9 mouse cellular contexts compared by ENCODE assay signal in genomic region chr12:80197343-80197742, GRCm38 (mm10).
A peak's percentile ranks its signal among the peaks of the same experiment; 100 is the strongest.
DNase-seq lines count a peak whose midpoint lies in the region; ATAC-seq lines count a peak whose summit lies in the region.
"Had no signal": no experiment of that assay in that cellular context is flagged by ENCODE, and none has a peak within 500 bp of the region (broad histone marks: within the 10 kb centered on the region; RNA-seq: fewer than 3 reads in every experiment).

No protein-coding gene starts in this region.

- 0 out of 2 replicates have a peak, but pooled peaks cover 3% of the 10 kb centered on the region for H3K36me3 ChIP-seq in hindbrain, embryonic 11.5 days (ENCODE audit: control insufficient read depth, insufficient read depth, low read length)
- H3K36me3 ChIP-seq in hindbrain, embryonic 13.5 days, result peaks cover 28% of the 10 kb centered on the region

- H3K9ac ChIP-seq in hindbrain, embryonic 11.5 days (ENCODE audit: low read depth, low read length), result no peak overlapping the region
- no peak overlapping the region for H3K9ac ChIP-seq in hindbrain, embryonic 13.5 days
- H3K9ac ChIP-seq: lung, embryonic 15.5 days had no signal

- H3K27me3 ChIP-seq in hindbrain, embryonic 11.5 days (ENCODE audit: control insufficient read depth, insufficient read depth, low read length), result no peaks in the 10 kb centered on the region
- no peaks in the 10 kb centered on the region for H3K27me3 ChIP-seq in hindbrain, embryonic 13.5 days
- H3K27me3 ChIP-seq: lung, embryonic 15.5 days had no signal

- no peaks in the 10 kb centered on the region for H3K4me1 ChIP-seq in hindbrain, embryonic 11.5 days (replicated peaks; ENCODE audit: control insufficient read depth, insufficient read depth, low read length)
- no peaks in the 10 kb centered on the region for H3K4me1 ChIP-seq in hindbrain, embryonic 13.5 days (replicated peaks)

- no peak overlapping the region for H3K4me2 ChIP-seq in hindbrain, embryonic 11.5 days (replicated peaks; ENCODE audit: low read depth, low read length)
- no peak overlapping the region for H3K4me2 ChIP-seq in hindbrain, embryonic 13.5 days
- H3K4me2 ChIP-seq: lung, embryonic 15.5 days had no signal

- no peak overlapping the region for H3K27ac ChIP-seq in hindbrain, embryonic 11.5 days (ENCODE audit: low read depth, low read length)
- no peak overlapping the region for H3K27ac ChIP-seq in hindbrain, embryonic 13.5 days
- H3K27ac ChIP-seq: lung, embryonic 15.5 days had no signal

- ATAC-seq in hindbrain, embryonic 11.5 days (ENCODE audit: low FRiP score), result no peak
- ATAC-seq in hindbrain, embryonic 13.5 days (ENCODE audit: low FRiP score), result no peak
- ATAC-seq in monocyte, adult 5-6 weeks (replicated peaks; ENCODE audit: insufficient number of reproducible peaks, low FRiP score, low TSS enrichment, poor library complexity, severe bottlenecking), result peak; percentile 72

- WGBS in hindbrain, embryonic 11.5 days, result 82% methylated on average over 10 of the region's 10 CpGs
- WGBS in hindbrain, embryonic 13.5 days, result 77% methylated on average over 10 of the region's 10 CpGs

- H3K4me3 ChIP-seq in hindbrain, embryonic 11.5 days (ENCODE audit: low read depth, low read length), result no peak overlapping the region
- H3K4me3 ChIP-seq in hindbrain, embryonic 13.5 days, result no peak overlapping the region
- H3K4me3 ChIP-seq: lung, embryonic 15.5 days had no signal

- no peaks in the 10 kb centered on the region for H3K9me3 ChIP-seq in hindbrain, embryonic 11.5 days (ENCODE audit: control insufficient read depth, low read length)
- no peaks in the 10 kb centered on the region for H3K9me3 ChIP-seq in hindbrain, embryonic 13.5 days
- H3K9me3 ChIP-seq: lung, embryonic 15.5 days had no signal

- DNase-seq in hindbrain, embryonic 11.5 days (ENCODE audit: low spot score), result peak; percentile 82
- DNase-seq in CD4-positive, CD25-positive, alpha-beta regulatory T cell, adult 2 months (ENCODE audit: low read depth, low spot score), result peak; percentile 78
- peak; percentile 88 for DNase-seq in ZHBTc4 (ENCODE audit: low read depth, low spot score)
- peak; percentile 81 for DNase-seq in embryo, embryonic 10.5 days (ENCODE audit: low spot score)
- peak; percentile 35 for DNase-seq in layer of hippocampus, adult 9-10 months (ENCODE audit: low spot score)
- DNase-seq in ovary, postnatal 14 days (ENCODE audit: low spot score), result no peak
